Mouse (Mus musculus) liver, embryonic 14.5 days (tissue): ENCODE results near the gene Nedd4.

Experiments used
- CTCF ChIP-seq: IDR thresholded peaks from 2 replicates; pipeline ENCODE4 v1.5.1; 2016; ENCODE audit warnings: antibody characterized with exemption, low read depth, control low read depth
- EP300 ChIP-seq: IDR thresholded peaks from 2 replicates; pipeline ENCODE4 v1.6.1; 2016; ENCODE audit warnings: antibody characterized with exemption, low read depth

DNA sequence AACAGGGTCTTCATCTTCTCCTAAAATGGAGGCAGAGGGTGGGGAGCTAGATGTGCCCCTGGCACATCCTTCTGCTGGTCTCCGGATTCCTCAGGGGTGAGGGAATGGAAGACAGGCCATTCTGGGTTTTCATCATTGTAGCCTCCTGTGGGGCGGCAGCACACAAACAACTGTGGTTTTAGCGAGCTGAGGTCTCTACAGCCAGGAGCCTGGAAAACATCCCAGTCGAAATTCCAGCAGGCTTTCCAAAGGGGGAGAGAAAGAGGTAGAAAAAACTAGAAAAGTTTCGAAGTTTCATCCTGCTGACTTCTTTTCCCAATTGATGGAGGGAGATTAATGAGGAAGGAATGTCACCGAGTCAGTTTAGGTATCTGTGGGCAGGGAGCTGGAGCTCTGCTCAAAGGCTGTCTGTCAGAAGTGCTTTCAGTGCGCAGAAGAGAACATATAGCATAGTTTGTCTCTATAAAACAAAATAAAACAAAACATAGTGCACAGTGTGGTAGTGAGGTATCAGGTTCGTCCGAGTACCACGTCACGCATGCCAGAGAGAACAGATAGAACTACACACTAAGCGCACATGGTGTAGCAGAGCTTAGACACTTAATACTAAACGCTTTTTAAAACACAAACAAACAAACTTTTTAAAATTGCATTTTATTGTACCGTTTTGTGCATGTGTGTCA lies 128.5 kb downstream of the Nedd4 start:
- TF ChIP-seq CTCF = no peak
- no peak for TF ChIP-seq EP300
